Mouse (Mus musculus): ENCODE data around the gene Phf20.
"Not testable (repeated sequence)": the region's sequence is repeated elsewhere in the genome, so short reads cannot be mapped to it uniquely, and the experiment has no call there.

The Phf20 gene

GRCm38 (mm10) chr2:156197129-156197911 is 1.1 kb downstream of the Phf20 start:
- no peak for ATAC-seq (ENCODE audit: insufficient number of reproducible peaks, low FRiP score, low TSS enrichment)

- ATAC-seq (ENCODE audit: insufficient number of reproducible peaks, low FRiP score, low TSS enrichment), result no peak
Measured at GRCm38 (mm10) chr2:156199944-156200343, 3.7 kb downstream of the Phf20 start.

GRCm38 (mm10) chr2:156201486-156201885 is 5.2 kb downstream of the Phf20 start:
- no peak for ATAC-seq (ENCODE audit: insufficient number of reproducible peaks, low FRiP score, low TSS enrichment)

GRCm38 (mm10) chr2:156202848-156203437 is 6.7 kb downstream of the Phf20 start:
- peak; percentile 52; the same call in 1 of the 2 replicates for ATAC-seq (ENCODE audit: insufficient number of reproducible peaks, low FRiP score, low TSS enrichment)

- no peak for ATAC-seq (ENCODE audit: insufficient number of reproducible peaks, low FRiP score, low TSS enrichment)
Measured at GRCm38 (mm10) chr2:156203917-156204316, 7.7 kb downstream of the Phf20 start.

GRCm38 (mm10) chr2:156217786-156218185 is 21.5 kb downstream of the Phf20 start:
- ATAC-seq (ENCODE audit: insufficient number of reproducible peaks, low FRiP score, low TSS enrichment), result no peak

GRCm38 (mm10) chr2:156222100-156222499 is 25.8 kb downstream of the Phf20 start:
- no peak for ATAC-seq (ENCODE audit: insufficient number of reproducible peaks, low FRiP score, low TSS enrichment)

- no peak for ATAC-seq (ENCODE audit: insufficient number of reproducible peaks, low FRiP score, low TSS enrichment)
Measured at GRCm38 (mm10) chr2:156224043-156224442, 27.8 kb downstream of the Phf20 start.

- no peak for ATAC-seq (ENCODE audit: insufficient number of reproducible peaks, low FRiP score, low TSS enrichment)
Measured at GRCm38 (mm10) chr2:156227689-156228088, 31.4 kb downstream of the Phf20 start.

- ATAC-seq (ENCODE audit: insufficient number of reproducible peaks, low FRiP score, low TSS enrichment), result no peak
Measured at GRCm38 (mm10) chr2:156229171-156229570, 32.9 kb downstream of the Phf20 start.

- ATAC-seq (ENCODE audit: insufficient number of reproducible peaks, low FRiP score, low TSS enrichment), result peak; percentile 70; the same call in 1 of the 2 replicates
Measured at GRCm38 (mm10) chr2:156231340-156231739, 35.1 kb downstream of the Phf20 start.

- ATAC-seq (ENCODE audit: insufficient number of reproducible peaks, low FRiP score, low TSS enrichment), result peak; percentile 88; the same call in 1 of the 2 replicates
Measured at GRCm38 (mm10) chr2:156233275-156233948, 37.1 kb downstream of the Phf20 start.

GRCm38 (mm10) chr2:156234016-156234415 is 37.8 kb downstream of the Phf20 start:
- not testable (repeated sequence) for ATAC-seq (ENCODE audit: insufficient number of reproducible peaks, low FRiP score, low TSS enrichment)

GRCm38 (mm10) chr2:156235847-156236246 is 39.6 kb downstream of the Phf20 start:
- ATAC-seq (ENCODE audit: insufficient number of reproducible peaks, low FRiP score, low TSS enrichment), result no peak

GRCm38 (mm10) chr2:156241662-156242061 is 45.4 kb downstream of the Phf20 start:
- ATAC-seq (ENCODE audit: insufficient number of reproducible peaks, low FRiP score, low TSS enrichment), result no peak

GRCm38 (mm10) chr2:156243011-156243410 is 46.7 kb downstream of the Phf20 start:
- no peak for ATAC-seq (ENCODE audit: insufficient number of reproducible peaks, low FRiP score, low TSS enrichment)

- ATAC-seq (ENCODE audit: insufficient number of reproducible peaks, low FRiP score, low TSS enrichment), result no peak
Measured at GRCm38 (mm10) chr2:156247599-156247998, 51.3 kb downstream of the Phf20 start.

- ATAC-seq (ENCODE audit: insufficient number of reproducible peaks, low FRiP score, low TSS enrichment), result no peak
Measured at GRCm38 (mm10) chr2:156250761-156251160, 54.5 kb downstream of the Phf20 start.

- no peak for ATAC-seq (ENCODE audit: insufficient number of reproducible peaks, low FRiP score, low TSS enrichment)
Measured at GRCm38 (mm10) chr2:156251291-156251690, 55.0 kb downstream of the Phf20 start.

GRCm38 (mm10) chr2:156257051-156257450 is 60.8 kb downstream of the Phf20 start:
- no peak for ATAC-seq (ENCODE audit: insufficient number of reproducible peaks, low FRiP score, low TSS enrichment)

All from cerebellum, adult (tissue).